Mouse (Mus musculus): ENCODE data around the gene Rad51d.
"Not testable (repeated sequence)": the region's sequence is repeated elsewhere in the genome, so short reads cannot be mapped to it uniquely, and the experiment has no call there.

Gene Rad51d

DNA sequence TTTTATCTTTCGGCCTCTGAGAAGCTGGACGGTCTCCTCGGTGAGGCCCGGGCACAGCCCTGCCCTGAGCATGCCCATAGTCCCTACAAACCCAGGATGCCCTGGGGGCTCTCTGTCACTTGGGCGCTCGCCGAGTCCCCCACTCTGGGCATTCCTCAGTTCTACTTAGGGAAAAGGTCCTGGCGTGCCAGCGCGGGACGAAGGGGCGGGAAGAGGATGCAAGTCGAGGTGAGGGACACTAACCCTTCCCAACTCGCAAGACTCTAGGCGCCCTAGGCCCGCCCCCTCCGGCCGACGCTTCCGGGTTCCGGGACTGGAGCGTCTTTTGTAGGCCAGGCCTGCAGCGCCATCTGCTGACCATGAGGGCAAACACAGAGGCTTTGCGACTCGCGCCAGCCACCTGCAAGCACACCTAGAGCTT is at the start of gene Rad51d:
Gene Rad51d, minus strand, starts transcription at position 273 of the 421 bp plus-strand sequence.
- DNase-seq (ENCODE audit: extremely low spot score), result peak; percentile 94

DNA sequence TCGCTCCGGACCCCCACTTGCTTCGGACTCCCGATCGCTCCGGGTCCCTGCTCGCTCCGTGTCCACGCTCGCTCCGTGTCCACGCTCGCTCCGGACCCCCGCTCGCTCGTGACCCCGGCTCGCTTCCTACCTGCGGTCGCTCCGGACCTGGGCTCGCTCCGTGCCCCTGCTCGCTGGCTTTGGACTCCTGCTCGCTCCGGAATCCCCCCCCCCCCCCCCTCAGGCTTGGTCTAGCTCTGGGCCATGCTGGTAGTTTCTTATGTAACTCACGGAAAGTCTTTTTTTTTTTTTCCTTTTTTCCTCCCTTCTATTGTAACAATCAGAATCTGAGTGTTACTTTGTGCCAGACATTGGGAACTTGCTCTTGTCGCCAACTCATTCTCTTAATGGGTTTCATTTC is 42.8 kb upstream of the Rad51d start:
- DNase-seq (ENCODE audit: extremely low spot score), result no peak

DNA sequence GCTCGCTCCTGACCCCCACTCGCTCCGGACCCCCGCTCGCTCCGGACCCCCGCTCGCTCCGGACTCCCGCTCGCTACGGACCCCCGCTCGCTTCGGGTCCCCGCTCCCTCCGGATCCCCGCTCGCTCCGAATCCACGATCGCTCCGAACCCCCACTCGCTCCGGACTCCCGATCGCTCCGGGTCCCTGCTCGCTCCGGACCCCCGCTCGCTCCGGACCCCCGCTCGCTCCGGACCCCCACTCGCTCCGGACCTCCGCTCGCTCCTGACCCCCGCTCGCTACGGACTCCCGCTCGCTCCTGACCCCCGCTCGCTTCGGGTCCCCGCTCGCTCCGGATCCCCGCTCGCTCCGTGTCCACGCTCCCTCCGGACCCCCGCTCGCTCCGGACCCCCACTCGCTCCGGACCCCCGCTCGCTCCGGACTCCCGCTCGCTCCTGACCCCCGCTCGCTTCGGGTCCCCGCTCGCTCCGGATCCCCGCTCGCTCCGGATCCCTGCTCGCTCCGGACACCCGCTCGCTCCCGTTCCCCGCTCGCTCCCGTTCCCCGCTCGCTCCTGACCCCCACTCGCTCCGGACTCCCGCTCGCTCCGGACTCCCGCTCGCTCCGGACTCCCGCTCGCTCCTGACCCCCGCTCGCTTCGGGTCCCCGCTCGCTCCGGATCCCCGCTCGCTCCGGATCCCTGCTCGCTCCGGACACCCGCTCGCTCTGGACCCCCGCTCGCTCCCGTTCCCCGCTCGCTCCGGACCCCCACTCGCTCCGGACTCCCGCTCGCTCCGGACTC is 41.4 kb upstream of the Rad51d start:
- peak; percentile 7 for DNase-seq (ENCODE audit: extremely low spot score)

DNA sequence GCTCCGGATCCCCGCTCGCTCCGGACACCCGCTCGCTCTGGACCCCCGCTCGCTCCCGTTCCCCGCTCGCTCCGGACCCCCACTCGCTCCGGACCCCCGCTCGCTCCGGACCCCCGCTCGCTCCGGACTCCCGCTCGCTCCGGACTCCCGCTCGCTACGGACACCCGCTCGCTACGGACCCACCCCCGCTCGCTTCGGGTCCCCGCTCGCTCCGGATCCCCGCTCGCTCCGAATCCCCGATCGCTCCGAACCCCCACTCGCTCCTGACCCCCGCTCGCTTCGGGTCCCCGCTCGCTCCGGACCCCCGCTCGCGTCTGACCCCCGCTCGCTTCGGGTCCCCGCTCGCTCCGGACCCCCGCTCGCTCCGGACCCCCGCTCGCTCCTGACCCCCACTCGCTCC is 40.7 kb upstream of the Rad51d start:
- DNase-seq (ENCODE audit: extremely low spot score), result not testable (repeated sequence)

DNA sequence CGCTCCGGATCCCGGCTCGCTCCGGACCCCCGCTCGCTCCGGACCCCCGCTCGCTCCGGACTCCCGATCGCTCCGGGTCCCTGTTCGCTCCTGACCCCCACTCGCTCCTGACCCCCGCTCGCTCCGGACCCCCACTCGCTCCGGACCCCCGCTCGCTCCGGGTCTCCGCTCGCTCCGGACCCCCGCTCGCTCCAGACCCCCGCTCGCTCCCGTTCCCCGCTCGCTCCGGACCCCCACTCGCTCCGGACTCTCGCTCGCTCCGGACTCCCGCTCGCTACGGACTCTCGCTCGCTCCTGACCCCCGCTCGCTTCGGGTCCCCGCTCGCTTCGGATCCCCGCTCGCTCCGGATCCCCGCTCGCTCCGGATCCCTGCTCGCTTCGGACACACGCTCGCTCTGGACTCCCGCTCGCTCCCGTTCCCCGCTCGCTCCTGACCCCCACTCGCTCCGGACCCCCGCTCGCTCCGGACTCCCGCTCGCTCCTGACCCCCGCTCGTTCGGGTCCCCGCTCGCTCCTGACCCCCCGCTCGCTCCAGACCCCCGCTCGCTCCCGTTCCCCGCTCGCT is 40.1 kb upstream of the Rad51d start:
- DNase-seq (ENCODE audit: extremely low spot score), result peak; percentile 17

DNA sequence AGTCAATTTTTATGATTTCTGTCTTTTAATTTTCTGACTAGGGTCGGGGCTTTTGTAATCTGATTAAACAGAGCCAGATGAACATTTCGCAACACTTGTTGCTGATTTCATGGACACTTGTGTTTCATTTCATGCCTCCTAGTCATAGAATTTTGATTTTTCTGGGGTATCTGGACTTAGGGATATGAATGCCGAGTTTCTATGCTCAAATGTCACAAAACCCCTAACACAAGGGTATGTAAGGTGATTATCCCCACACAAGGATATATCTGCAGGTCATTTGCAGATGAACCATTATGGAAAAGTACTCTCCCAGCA is 39.2 kb upstream of the Rad51d start:
- DNase-seq (ENCODE audit: extremely low spot score), result no peak

DNA sequence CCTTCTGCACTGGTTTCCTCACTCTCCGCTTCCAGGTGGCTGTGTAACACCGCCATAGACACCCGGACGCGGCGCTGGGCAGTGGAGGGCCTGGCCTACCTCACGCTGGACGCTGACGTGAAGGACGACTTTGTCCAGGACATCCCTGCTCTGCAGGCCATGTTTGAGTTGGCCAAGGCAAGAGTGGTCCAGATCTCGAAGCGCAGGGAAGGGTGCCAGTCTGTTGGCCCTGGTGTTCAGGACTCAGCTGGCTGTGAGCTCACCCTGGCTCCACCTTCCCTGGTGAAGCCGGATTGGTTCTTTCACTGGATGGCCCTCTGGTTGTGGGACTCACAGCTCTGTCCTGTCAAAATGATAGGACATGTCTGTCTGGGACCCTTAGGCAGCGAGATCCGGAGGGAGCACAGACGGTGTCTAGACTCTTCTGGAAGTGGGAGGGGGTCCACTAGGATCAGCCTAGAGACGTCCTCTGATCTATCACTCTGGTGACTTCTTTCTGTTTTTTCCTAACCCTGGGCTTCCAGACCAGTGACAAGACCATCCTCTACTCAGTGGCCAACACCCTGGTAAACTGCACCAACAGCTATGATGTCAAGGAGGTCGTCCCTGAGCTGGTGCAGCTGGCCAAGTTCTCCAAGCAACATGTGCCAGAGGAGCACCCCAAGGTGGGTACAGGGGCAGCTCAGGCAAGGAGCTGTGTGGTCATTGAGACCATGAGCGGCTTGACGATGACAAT is 38.7 kb upstream of the Rad51d start:
- peak; percentile 27 for DNase-seq (ENCODE audit: extremely low spot score)

DNA sequence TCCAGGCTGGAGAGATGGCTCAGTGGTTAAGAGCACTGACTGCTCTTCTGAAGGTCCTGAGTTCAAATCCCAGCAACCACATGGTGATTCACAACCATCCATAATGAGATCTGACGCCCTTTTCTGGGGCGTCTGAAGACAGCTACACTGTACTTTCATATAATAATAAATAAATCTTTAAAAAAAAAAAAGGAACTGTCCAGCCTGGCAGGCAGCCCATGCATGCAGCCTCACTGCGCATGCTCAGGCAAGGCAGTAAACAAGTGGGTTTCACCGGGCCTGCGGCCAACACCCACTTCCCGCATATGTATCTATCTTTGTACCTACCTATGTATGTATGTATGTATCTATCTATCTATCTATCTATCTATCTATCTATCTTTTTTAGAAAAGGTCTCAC is 33.5 kb upstream of the Rad51d start:
- DNase-seq (ENCODE audit: extremely low spot score), result not testable (repeated sequence)

DNA sequence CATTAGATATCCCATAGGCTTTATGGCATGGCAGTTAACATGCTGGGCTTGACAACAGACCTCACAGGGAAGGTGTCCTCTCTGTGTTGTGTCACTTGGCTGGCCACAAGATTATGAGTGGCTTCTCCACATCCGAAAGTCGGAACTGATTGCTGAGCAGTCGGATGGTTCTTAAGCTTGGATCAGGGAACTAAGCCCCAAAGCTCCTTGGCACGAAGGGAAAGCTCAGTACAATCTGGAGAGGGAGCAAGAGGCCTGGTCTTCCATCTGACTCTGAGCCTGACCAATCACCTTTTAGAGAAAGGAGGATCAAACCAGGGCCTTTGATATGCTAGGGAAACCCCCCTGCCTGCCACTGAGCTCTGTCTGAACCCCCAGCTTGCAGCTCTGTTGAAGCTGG is 31.3 kb upstream of the Rad51d start:
- no peak for DNase-seq (ENCODE audit: extremely low spot score)

DNA sequence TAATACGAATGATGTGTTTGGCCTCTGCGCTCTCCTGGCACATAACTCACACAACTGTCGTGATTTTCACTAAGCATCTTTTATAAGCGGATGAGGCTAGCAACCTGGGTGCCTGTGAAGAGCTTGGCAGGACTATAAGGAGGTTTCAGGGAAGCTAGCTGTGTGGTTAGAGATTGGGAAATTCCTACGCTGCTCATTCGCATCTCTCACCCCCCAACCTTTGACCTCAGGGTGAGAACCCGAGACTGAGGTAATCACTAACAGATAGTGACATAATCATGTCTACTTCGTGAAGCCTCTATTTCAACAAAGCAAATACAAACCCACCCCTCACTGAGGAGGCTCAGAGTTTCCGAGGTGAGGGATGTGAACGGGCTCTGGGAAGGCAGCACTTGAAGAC is 30.4 kb upstream of the Rad51d start:
- DNase-seq (ENCODE audit: extremely low spot score), result no peak

DNA sequence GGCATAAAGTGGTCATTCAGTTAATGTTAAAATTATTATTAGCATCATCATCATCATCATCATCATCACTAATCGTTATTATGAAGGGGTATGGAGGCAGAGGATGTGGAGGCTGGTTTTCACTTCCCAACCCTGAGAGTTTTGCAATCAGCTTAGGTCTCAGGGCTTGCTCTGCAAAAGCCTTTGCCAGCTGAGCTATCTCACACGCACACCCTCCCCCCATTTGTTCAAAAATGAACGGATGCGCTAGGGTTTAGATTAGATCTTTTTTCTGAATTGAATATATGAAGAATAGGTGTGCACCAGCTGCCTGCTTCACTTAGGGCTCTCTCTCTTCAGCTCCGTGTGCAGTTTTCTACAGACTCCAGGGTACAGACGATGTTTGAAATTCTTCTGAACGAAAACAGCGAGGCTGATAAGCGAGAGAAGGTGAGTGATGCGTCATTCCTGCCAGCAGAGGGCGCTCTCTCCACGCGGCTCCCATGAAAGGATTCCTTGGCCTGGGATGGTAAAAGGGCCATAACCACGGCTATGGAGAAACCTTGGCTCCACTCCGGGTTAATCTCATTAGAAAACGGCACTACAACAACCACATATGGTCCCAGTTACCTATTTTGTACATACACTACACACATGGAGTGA is 24.4 kb upstream of the Rad51d start:
- DNase-seq (ENCODE audit: extremely low spot score), result peak; percentile 82

DNA sequence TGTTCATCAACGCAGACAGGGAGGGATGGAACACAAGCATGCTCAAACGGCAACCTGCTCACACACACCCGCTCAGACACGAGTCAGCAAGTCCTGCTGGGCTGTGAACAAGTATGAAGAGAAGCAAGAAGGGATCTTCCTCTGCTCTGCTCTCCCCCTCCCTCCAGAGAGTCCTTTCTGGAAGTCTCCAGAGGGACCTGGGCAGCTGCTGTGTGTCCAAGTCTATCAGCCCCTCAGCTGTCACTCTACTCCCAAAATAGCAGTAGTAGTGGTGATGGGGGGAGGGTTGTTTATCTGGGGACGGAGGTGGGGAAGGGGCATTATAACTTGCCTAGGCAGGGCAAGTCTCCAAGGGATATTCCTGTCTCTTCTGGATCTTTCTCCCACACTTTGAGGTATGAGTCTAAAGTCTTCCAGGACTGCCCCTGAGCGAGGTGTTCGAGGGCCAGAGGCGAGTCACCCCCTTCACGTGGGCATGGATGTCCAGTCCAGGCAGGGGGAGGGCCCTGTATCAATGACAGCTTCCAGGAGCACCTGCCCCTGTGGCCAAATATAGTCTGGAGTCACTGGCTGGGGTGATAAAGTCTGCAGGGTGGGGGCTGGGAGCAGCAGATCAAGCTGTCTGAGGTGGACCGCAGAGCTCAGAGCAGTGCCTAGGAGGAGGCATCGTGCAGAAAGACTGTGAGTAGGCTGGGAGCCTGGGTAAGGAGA is 20.4 kb upstream of the Rad51d start:
- DNase-seq (ENCODE audit: extremely low spot score), result no peak

DNA sequence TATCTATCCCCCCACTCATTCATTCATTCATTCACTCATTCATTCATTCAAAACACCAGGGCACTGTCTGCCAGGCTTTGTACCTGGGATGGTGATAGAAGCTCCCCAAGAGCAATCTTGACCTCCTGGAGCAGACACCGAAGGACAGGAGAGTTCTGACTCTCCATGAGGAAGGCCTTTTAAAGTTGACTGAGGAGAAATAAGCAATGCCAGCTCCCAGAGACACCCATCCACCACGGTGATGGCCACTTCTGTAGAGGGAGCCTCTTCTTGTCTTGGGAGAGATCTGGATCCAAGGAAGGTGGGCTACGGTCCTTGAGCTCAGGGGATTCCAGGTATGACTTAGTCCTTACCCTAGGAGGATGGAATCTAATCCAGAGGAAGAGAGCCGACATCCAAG is 19.8 kb upstream of the Rad51d start, which contains the start of gene Unc45b:
Gene Unc45b, plus strand, starts transcription at position 301 of the 400 bp plus-strand sequence.
- no peak for DNase-seq (ENCODE audit: extremely low spot score)

DNA sequence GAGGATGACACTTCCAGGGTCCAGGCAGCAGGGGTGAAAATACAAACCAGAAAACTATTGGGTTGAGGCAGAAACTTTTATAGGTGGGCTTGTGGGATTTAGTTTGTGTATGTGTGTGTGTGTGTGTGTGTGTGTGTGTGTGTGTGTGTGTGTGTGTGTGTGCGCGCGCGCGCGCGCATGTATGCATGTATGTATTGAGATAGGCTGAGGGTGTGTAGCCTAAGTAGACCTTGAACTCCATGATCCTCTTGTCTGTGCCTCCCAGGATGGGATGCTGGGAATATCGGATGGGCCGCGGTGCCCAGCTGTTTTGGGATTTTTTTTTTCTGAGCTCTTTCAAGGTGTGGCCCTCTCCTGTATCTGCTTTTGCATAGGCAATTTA is 18.2 kb upstream of the Rad51d start:
- DNase-seq (ENCODE audit: extremely low spot score), result no peak

DNA sequence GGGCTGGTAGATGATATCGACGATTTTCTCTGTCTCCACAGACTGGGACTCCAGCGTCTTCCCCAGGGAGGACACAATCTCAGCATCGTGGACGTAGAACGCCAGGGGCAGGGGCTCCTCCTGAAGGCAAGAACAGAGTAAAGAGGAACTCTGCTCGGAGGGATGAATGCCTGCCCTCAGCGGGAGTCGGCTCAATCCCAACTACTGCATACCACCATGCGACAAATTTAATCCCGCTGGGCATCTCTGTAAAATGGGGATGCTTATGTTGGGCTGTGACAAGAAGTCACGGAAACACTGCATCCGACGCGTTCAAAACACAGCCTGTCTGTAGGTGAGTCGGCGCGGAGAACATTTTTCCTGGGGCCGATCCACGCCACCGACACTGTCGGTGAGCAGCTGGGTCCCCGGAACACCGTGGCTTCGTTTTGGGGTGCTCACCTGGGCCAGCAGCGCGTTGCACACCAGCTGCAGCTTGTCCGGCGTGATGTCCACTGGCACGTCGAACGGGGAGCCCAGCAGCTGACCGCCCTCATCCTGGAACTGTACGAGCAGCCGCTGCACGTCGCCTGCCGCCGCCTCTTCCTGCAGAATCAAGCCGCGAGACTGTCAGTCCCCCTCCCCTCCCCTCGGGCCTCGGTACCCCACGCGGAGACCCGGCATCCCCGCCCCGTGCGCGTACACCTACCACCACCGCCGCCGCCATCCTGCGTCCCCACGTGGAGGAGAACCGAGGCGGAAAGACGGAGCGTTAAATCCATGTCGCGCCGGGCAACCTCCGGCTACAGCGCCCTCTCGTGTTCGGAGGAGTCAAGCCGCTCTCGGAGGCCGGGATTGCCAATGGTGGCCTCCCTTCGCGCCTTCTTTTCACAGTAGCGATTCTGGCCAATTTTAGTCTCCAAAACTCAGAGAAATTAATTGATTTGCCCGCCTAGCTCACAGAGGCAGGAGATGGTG is 17.5 kb upstream of the Rad51d start, which contains the start of gene Nle1:
Gene Nle1, minus strand, starts transcription at position 761 of the 957 bp plus-strand sequence.
- DNase-seq (ENCODE audit: extremely low spot score), result peak; percentile 94

DNA sequence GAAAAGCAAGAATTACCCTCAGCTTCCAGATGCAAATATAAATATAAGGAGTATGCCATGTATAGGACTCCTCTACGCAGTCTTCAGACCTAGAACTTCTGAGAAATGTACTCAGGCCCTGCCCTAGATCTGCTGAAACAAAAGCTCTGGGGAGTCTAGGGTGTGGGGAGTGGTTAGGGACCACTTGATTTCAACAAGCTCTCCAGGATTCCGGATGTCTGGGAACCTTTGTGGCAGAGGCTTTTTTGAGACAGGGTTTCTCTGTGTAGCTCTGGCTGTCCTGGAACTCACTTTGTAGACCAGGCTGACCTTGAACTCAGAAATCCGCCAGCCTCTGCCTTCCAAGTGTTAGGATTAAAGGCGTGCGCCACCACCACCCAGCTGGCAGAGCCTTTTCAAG is 15.4 kb upstream of the Rad51d start:
- no peak for DNase-seq (ENCODE audit: extremely low spot score)

DNA sequence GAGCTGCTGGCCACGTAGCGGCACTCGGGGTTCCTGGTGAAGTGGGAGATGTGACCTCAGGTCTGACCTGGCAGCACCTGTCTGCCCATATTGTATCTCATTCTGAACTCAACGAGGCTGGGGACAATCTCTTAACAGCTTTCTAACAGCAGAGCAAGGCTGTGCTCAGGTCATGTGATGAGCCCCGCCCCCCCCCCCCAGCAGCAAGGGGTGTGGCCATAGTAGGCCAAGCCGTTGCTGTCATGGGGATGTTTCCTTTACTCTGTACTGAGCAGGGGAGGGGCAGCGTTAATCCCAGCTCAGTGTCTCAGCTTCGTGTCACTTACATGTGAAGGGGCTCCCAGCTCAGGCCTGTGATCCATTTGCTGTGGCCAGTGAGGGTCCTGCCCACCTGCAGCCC is 14.5 kb upstream of the Rad51d start:
- DNase-seq (ENCODE audit: extremely low spot score), result no peak

DNA sequence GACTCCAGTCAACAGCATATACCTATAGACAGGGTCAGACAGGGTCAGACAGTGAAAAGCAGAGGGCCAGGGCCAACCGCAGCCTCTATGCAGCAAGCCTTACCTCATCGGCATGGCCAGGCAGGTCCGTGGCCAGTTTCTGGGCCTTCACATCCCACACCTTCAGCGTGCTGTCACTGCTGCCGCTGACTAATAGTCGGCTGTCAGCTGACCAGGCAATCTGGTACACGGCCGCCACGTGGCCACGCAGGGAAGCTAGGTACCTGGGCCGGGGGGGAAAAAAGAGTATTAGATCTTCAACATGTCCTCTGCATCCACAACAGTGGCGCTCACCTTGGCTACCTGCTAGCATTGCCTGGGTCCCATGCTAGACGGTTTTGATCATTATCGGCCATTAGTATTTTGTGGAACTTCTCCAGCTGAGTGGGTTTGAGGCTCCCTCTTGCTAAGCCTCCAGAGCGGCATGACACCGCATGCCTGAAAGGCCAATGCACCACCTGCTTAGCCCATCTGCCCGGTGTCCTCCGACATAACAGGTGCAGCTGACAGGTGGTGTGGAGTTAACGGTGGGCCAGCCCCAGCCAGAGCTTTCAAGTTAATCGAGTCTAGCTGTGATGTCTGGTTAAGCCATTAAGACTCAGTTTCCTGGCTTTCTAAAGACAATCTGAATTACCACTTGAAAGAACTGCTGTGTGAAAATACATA is 11.3 kb upstream of the Rad51d start:
- no peak for DNase-seq (ENCODE audit: extremely low spot score)

DNA sequence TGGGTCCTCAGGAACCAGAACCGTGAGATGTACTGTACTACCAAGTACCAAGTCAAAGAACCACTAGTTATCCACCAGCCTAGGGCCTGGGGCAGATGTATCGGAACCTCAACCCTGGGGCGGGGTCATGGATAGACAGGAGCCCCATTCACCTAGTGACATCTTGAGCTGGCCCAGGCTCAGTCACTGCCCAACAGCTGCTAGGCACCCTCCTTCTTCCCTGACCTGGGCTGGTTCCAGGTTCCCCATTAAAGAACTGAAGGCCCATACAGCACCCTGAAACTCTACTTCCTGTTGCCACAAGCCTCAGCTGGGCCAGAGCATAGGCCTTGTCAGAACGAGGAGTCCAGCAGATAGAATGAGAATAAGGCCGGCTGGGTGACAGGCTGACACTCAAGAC is 9.3 kb upstream of the Rad51d start:
- no peak for DNase-seq (ENCODE audit: extremely low spot score)

DNA sequence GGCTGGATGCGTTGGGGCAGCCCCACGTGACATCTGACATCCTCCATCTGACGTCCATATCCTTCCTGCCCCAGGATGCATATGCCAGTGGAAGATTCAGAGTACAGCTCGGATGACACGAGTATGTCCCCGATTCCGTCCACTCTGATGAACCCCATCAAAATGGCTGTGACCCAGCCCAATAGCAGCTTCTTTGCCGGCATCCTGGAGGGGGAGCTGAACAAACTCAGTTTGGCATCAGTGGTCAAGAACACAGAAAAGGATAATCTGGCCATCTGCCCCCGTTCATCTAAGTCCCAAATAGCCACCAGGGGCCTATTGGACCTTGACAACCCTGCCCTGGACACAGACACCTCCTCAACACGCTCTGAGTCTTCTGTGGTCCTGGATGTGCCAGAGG is 7.1 kb upstream of the Rad51d start:
- no peak for DNase-seq (ENCODE audit: extremely low spot score)
